Mouse (Mus musculus): ENCODE data around the gene Cobll1. TPM values are rescaled to one million over a fixed set of nuclear protein-coding genes. Genes with fewer than 3 reads are reported as not detected.
"Not testable (repeated sequence)": the region's sequence is repeated elsewhere in the genome, so short reads cannot be mapped to it uniquely, and the experiment has no call there.

Cobll1 gene
- 10 to 100 TPM; 62.1 to 74.3 (median 67.0) TPM for total RNA-seq (2022)

- DNase-seq (ENCODE audit: low spot score): peak; percentile 53
Observed at GRCm38 (mm10) chr2:65238964-65239570, at the start of gene Cobll1. TSS of gene Cobll1 (minus strand) at chr2:65239403.

GRCm38 (mm10) chr2:65288696-65289095 lies 49.5 kb upstream of the Cobll1 start:
- DNase-seq (ENCODE audit: low spot score): no peak

GRCm38 (mm10) chr2:65285380-65285779 lies 46.2 kb upstream of the Cobll1 start:
- no peak for DNase-seq (ENCODE audit: low spot score)

- DNase-seq (ENCODE audit: low spot score): no peak
Observed at GRCm38 (mm10) chr2:65282979-65283378, 43.8 kb upstream of the Cobll1 start.

GRCm38 (mm10) chr2:65279029-65279690 lies 40.0 kb upstream of the Cobll1 start:
- DNase-seq (ENCODE audit: low spot score): no peak

GRCm38 (mm10) chr2:65275443-65276061 lies 36.3 kb upstream of the Cobll1 start:
- DNase-seq (ENCODE audit: low spot score): no peak

GRCm38 (mm10) chr2:65273910-65274309 lies 34.7 kb upstream of the Cobll1 start:
- no peak for DNase-seq (ENCODE audit: low spot score)

GRCm38 (mm10) chr2:65268731-65269130 lies 29.5 kb upstream of the Cobll1 start:
- no peak for DNase-seq (ENCODE audit: low spot score)

- no peak for DNase-seq (ENCODE audit: low spot score)
Observed at GRCm38 (mm10) chr2:65267834-65268233, 28.6 kb upstream of the Cobll1 start.

GRCm38 (mm10) chr2:65266576-65267299 lies 27.5 kb upstream of the Cobll1 start:
- DNase-seq (ENCODE audit: low spot score): no peak

GRCm38 (mm10) chr2:65262251-65262650 lies 23.0 kb upstream of the Cobll1 start:
- no peak for DNase-seq (ENCODE audit: low spot score)

GRCm38 (mm10) chr2:65260828-65261227 lies 21.6 kb upstream of the Cobll1 start:
- not testable (repeated sequence) for DNase-seq (ENCODE audit: low spot score)

- DNase-seq (ENCODE audit: low spot score): no peak
Observed at GRCm38 (mm10) chr2:65260400-65260799, 21.2 kb upstream of the Cobll1 start.

- no peak for DNase-seq (ENCODE audit: low spot score)
Observed at GRCm38 (mm10) chr2:65257446-65257845, 18.2 kb upstream of the Cobll1 start.

- DNase-seq (ENCODE audit: low spot score): no peak
Observed at GRCm38 (mm10) chr2:65256494-65257254, 17.5 kb upstream of the Cobll1 start.

- DNase-seq (ENCODE audit: low spot score): peak; percentile 33
Observed at GRCm38 (mm10) chr2:65250589-65251104, 11.4 kb upstream of the Cobll1 start.

GRCm38 (mm10) chr2:65249575-65249974 lies 10.4 kb upstream of the Cobll1 start:
- DNase-seq (ENCODE audit: low spot score): no peak

GRCm38 (mm10) chr2:65240173-65240745 lies 1.1 kb upstream of the Cobll1 start:
- no peak for DNase-seq (ENCODE audit: low spot score)

- peak; percentile 83 for DNase-seq (ENCODE audit: low spot score)
Observed at GRCm38 (mm10) chr2:65238171-65238963, 836 bp downstream of the Cobll1 start.

- DNase-seq (ENCODE audit: low spot score): peak; percentile 40
Observed at GRCm38 (mm10) chr2:65237610-65238170, 1.5 kb downstream of the Cobll1 start.
